Mouse (Mus musculus): ENCODE measurements around the gene Shprh.
"Not testable (repeated sequence)": the region's sequence is repeated elsewhere in the genome, so short reads cannot be mapped to it uniquely, and the experiment has no call there.

The Shprh gene

DNA sequence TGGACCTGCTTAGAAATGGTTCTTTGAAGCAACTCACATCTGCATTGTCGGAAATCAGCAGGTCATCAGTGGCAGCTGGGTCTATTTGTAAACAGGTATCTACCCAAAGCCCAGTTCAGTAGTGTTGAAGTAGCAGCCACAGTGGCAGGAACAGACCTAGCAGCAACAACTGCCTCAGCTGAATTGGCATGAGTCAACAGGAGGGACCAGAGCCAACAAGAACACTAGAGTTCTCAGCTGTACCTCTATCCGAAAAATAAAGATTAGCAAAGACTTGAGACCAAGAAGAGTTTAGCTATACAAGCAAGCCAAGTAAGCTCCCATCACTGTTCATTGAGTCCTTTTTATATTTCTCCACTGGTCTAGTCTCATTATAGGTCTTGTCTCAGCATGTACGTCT, 99.0 kb downstream of the Shprh start:
- DNase-seq (ENCODE audit: low read depth): peak; percentile 57

DNA sequence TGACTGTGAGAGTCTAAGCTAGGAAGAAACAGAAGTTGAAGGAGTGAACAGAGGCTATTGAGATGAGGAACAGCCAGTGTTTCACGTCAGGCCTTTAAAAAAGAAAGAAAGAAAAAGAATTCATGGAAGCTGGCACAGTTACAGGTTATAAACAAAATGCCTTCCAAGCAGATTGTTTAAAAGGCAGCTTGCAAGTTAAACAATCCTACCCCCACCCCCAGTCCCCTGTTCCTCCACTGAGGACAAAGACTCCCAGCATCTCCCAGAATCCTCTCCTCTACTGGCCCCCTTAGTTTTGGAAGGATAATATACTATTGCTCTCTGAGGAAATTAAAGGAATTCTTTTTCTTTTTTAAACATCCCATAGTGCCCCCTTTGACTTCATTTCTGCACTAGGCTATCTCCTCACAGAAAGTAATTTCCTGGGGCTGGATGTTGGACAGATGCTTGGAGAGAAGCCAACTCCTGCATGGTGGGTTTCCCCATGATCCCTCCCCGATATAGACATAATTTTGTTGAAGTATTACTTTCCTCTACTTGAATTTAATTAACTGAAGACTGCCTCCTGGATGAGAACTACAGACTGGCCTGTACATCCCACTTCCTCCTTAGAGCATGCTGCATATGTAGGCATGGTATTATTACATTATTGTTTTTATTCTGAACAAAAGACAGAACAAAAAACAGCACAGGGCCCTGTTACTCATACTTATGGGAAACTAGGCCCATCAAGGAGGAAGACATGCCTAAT, 101.2 kb downstream of the Shprh start:
- no peak for DNase-seq (ENCODE audit: low read depth)

GRCm38 (mm10) chr10:11253581-11253980, 104.4 kb downstream of the Shprh start:
- not testable (repeated sequence) for DNase-seq (ENCODE audit: low read depth)

GRCm38 (mm10) chr10:11260119-11260518, 110.9 kb downstream of the Shprh start:
- no peak for DNase-seq (ENCODE audit: low read depth)

DNA sequence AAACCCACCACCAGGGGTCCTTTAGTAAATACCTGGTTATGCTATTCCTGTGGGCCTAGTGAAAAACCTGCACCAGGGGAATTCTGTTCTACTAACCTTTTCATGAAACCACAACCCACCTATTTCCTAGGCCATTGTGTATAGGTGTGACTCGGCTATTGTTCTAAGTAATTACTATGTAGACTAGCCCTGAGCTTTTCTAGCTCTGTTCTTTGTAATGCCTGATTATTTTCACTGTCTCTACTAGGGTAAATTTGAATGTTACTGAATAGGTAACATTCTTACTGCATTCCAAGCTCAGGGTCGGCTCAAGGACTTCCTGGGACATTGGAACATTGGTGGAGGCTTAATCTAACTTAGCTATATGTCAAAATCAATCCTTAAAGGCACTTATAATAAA, 113.1 kb downstream of the Shprh start:
- DNase-seq (ENCODE audit: low read depth): not testable (repeated sequence)

DNA sequence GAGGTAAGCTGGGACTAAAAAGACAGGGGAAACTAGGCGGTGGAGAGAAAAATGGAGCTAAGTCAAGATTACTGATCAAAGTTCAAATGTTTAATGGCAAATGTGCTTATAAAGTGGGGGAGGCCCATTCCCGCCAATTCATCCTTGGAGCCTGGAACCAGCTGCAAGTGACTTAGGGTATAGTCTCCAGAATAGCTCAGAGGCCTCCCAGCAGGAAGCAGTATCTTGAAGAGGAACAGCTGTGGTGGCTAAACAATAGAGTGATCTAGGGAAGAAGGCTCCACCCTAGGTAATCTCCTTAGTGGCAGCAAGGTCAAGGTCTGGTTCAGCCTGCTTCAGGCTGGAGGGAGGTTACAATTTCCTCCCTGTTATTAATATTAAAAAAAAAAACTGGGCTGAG, 114.6 kb downstream of the Shprh start:
- DNase-seq (ENCODE audit: low read depth): not testable (repeated sequence)
